Mouse (Mus musculus): ENCODE data around the gene Reln. TPM values are rescaled to one million over a fixed set of nuclear protein-coding genes. Genes with fewer than 3 reads are reported as not detected.

Gene Reln
- 1.9 to 3.4 TPM (median 2.4 TPM) in 4 replicates for total RNA-seq (2023; ENCODE audit: inconsistent age)

GRCm38 (mm10) chr5:22344556-22344975 is at the start of gene Reln:
Gene Reln, minus strand, starts transcription at chr5:22344702.

DNA sequence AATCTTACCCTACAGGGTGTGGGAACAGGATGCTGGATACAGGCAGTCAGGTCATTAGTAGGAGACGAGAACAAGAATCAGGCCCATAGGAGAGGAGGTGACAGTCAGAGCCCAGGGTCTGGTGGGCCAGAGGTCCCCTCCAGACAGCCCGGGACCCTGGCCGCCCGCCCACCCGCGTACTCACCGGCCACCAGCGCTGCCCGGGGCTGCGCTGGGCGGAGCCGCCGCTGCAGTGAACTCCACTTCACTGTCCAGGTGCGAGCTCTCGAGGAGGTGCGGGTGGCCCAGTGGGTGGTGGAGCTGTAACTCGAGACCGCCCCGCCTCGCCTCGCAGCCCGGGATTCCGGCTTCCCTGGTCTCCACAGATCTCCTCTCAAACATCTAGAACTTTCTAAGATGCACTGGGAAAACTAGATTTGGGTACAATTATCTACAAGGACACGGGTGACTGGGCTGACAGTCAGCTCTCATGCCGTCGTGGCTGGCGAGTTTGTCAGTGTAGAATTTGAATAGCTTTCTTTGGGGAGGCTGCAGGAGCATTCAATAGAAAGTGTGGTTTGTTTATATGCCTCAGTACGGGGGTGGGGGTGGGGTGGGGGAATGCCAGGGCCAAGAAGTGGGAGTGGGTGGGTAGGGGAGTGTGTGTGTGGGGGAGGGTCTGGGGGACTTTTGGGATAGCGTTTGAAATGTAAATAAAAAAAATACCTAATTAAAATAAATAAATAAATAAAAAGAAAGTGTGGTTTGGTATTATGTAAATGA is 479.0 kb downstream of the Reln start, which contains the start of gene Slc26a5:
Gene Slc26a5 (minus strand): TSS at position 259 of the 762 bp plus-strand sequence.

Other genes starting within 250 kb of the Reln start
- 16.7 to 22.7 TPM (median 21.5 TPM) in 4 replicates for gene Orc5, start 205.7 kb upstream of the Reln start, total RNA-seq (2023; ENCODE audit: inconsistent age)

Measured in B cell, adult (primary cell).